Mouse (Mus musculus): ENCODE measurements around the gene Trak1. TPM values are rescaled to one million over a fixed set of nuclear protein-coding genes. Genes with fewer than 3 reads are reported as not detected.

Gene Trak1
- polyA plus RNA-seq, 1 experiment from 2014 or later, result 26.4 TPM

GRCm38 (mm10) chr9:121422402-121422801 is 125.1 kb downstream of the Trak1 start:
- H3K27ac ChIP-seq (ENCODE audit: low read depth, low read length), result no peak overlapping the region
- no peak overlapping the region for H3K9ac ChIP-seq (ENCODE audit: low read length)
- 93% methylated on average over 5 of the region's 5 CpGs for WGBS
- H3K9me3 ChIP-seq (ENCODE audit: control insufficient read depth, low read length), result no peaks in the 10 kb centered on the region
- DNase-seq (ENCODE audit: low spot score) (no peak), ATAC-seq (ENCODE audit: insufficient read depth, low FRiP score, low TSS enrichment) (no peak)
- no peaks in the 10 kb centered on the region for H3K4me1 ChIP-seq (ENCODE audit: control insufficient read depth, insufficient read depth, low read length)
- no peaks in the 10 kb centered on the region for H3K27me3 ChIP-seq (ENCODE audit: control insufficient read depth, insufficient read depth, low read length)
- no peaks in the 10 kb centered on the region for H3K36me3 ChIP-seq (ENCODE audit: control insufficient read depth, insufficient read depth, low read length)
- H3K4me2 ChIP-seq (ENCODE audit: low read depth), result no peak overlapping the region
- no peak overlapping the region for H3K4me3 ChIP-seq (ENCODE audit: low read depth, low read length)

GRCm38 (mm10) chr9:121423621-121424020 is 126.3 kb downstream of the Trak1 start:
- no peak for ATAC-seq (ENCODE audit: insufficient read depth, low FRiP score, low TSS enrichment)
- Histone ChIP-seq H3K4me3 (ENCODE audit: low read depth, low read length) (no peak overlapping the region), H3K27me3 (ENCODE audit: control insufficient read depth, insufficient read depth, low read length) (no peaks in the 10 kb centered on the region), H3K36me3 (ENCODE audit: control insufficient read depth, insufficient read depth, low read length) (no peaks in the 10 kb centered on the region), H3K4me2 (ENCODE audit: low read depth) (no peak overlapping the region), H3K9ac (ENCODE audit: low read length) (no peak overlapping the region), H3K9me3 (ENCODE audit: control insufficient read depth, low read length) (no peaks in the 10 kb centered on the region), H3K4me1 (ENCODE audit: control insufficient read depth, insufficient read depth, low read length) (no peaks in the 10 kb centered on the region), H3K27ac (ENCODE audit: low read depth, low read length) (no peak overlapping the region)
- no peak for DNase-seq (ENCODE audit: low spot score)
- 88% methylated on average over 6 of the region's 6 CpGs for WGBS

GRCm38 (mm10) chr9:121424281-121425164 is 127.2 kb downstream of the Trak1 start:
- ATAC-seq (ENCODE audit: insufficient read depth, low FRiP score, low TSS enrichment) (no peak), DNase-seq (ENCODE audit: low spot score) (no peak)
- H3K4me3 ChIP-seq (ENCODE audit: low read depth, low read length), result no peak overlapping the region
- H3K36me3 ChIP-seq (ENCODE audit: control insufficient read depth, insufficient read depth, low read length), result no peaks in the 10 kb centered on the region
- no peaks in the 10 kb centered on the region for H3K27me3 ChIP-seq (ENCODE audit: control insufficient read depth, insufficient read depth, low read length)
- no peaks in the 10 kb centered on the region for H3K9me3 ChIP-seq (ENCODE audit: control insufficient read depth, low read length)
- no peak overlapping the region for H3K4me2 ChIP-seq (ENCODE audit: low read depth)
- 76% methylated on average over 16 of the region's 16 CpGs for WGBS
- no peaks in the 10 kb centered on the region for H3K4me1 ChIP-seq (ENCODE audit: control insufficient read depth, insufficient read depth, low read length)
- H3K9ac ChIP-seq (ENCODE audit: low read length), result no peak overlapping the region
- no peak overlapping the region for H3K27ac ChIP-seq (ENCODE audit: low read depth, low read length)

GRCm38 (mm10) chr9:121426451-121426850 is 129.1 kb downstream of the Trak1 start:
- Histone ChIP-seq H3K36me3 (ENCODE audit: control insufficient read depth, insufficient read depth, low read length) (no peaks in the 10 kb centered on the region), H3K27me3 (ENCODE audit: control insufficient read depth, insufficient read depth, low read length) (no peaks in the 10 kb centered on the region), H3K27ac (ENCODE audit: low read depth, low read length) (no peak overlapping the region), H3K4me1 (ENCODE audit: control insufficient read depth, insufficient read depth, low read length) (0 out of 2 replicates have a peak, but pooled peaks cover 5% of the 10 kb centered on the region), H3K4me2 (ENCODE audit: low read depth) (no peak overlapping the region), H3K9me3 (ENCODE audit: control insufficient read depth, low read length) (no peaks in the 10 kb centered on the region), H3K4me3 (ENCODE audit: low read depth, low read length) (no peak overlapping the region), H3K9ac (ENCODE audit: low read length) (no peak overlapping the region)
- WGBS, result 96% methylated on average over 3 of the region's 3 CpGs
- no peak for ATAC-seq (ENCODE audit: insufficient read depth, low FRiP score, low TSS enrichment)
- no peak for DNase-seq (ENCODE audit: low spot score)

GRCm38 (mm10) chr9:121426902-121427301 is 129.6 kb downstream of the Trak1 start:
- H3K9me3 ChIP-seq (ENCODE audit: control insufficient read depth, low read length), result no peaks in the 10 kb centered on the region
- no peak overlapping the region for H3K4me2 ChIP-seq (ENCODE audit: low read depth)
- no peaks in the 10 kb centered on the region for H3K27me3 ChIP-seq (ENCODE audit: control insufficient read depth, insufficient read depth, low read length)
- no peaks in the 10 kb centered on the region for H3K36me3 ChIP-seq (ENCODE audit: control insufficient read depth, insufficient read depth, low read length)
- ATAC-seq (ENCODE audit: insufficient read depth, low FRiP score, low TSS enrichment) (no peak), DNase-seq (ENCODE audit: low spot score) (no peak)
- 94% methylated on average over 5 of the region's 5 CpGs for WGBS
- no peak overlapping the region for H3K9ac ChIP-seq (ENCODE audit: low read length)
- no peak overlapping the region for H3K4me3 ChIP-seq (ENCODE audit: low read depth, low read length)
- no peak overlapping the region for H3K27ac ChIP-seq (ENCODE audit: low read depth, low read length)
- H3K4me1 ChIP-seq (ENCODE audit: control insufficient read depth, insufficient read depth, low read length), result 0 out of 2 replicates have a peak, but pooled peaks cover 5% of the 10 kb centered on the region

GRCm38 (mm10) chr9:121429592-121429991 is 132.3 kb downstream of the Trak1 start:
- Histone ChIP-seq H3K4me3 (ENCODE audit: low read depth, low read length) (no peak overlapping the region), H3K4me2 (ENCODE audit: low read depth) (no peak overlapping the region), H3K4me1 (ENCODE audit: control insufficient read depth, insufficient read depth, low read length) (0 out of 2 replicates have a peak, but pooled peaks cover 5% of the 10 kb centered on the region), H3K36me3 (ENCODE audit: control insufficient read depth, insufficient read depth, low read length) (no peaks in the 10 kb centered on the region), H3K9me3 (ENCODE audit: control insufficient read depth, low read length) (no peaks in the 10 kb centered on the region), H3K9ac (ENCODE audit: low read length) (no peak overlapping the region), H3K27me3 (ENCODE audit: control insufficient read depth, insufficient read depth, low read length) (no peaks in the 10 kb centered on the region), H3K27ac (ENCODE audit: low read depth, low read length) (no peak overlapping the region)
- DNase-seq (ENCODE audit: low spot score) (no peak), ATAC-seq (ENCODE audit: insufficient read depth, low FRiP score, low TSS enrichment) (no peak)
- WGBS, result 88% methylated on average over 7 of the region's 7 CpGs

GRCm38 (mm10) chr9:121430379-121430778 is 133.1 kb downstream of the Trak1 start:
- no peak overlapping the region for H3K27ac ChIP-seq (ENCODE audit: low read depth, low read length)
- WGBS, result 79% methylated on average over 6 of the region's 6 CpGs
- H3K4me1 ChIP-seq (ENCODE audit: control insufficient read depth, insufficient read depth, low read length), result 0 out of 2 replicates have a peak, but pooled peaks cover 5% of the 10 kb centered on the region
- H3K36me3 ChIP-seq (ENCODE audit: control insufficient read depth, insufficient read depth, low read length), result no peaks in the 10 kb centered on the region
- DNase-seq (ENCODE audit: low spot score) (no peak), ATAC-seq (ENCODE audit: insufficient read depth, low FRiP score, low TSS enrichment) (no peak)
- H3K27me3 ChIP-seq (ENCODE audit: control insufficient read depth, insufficient read depth, low read length), result no peaks in the 10 kb centered on the region
- H3K4me3 ChIP-seq (ENCODE audit: low read depth, low read length), result no peak overlapping the region
- no peaks in the 10 kb centered on the region for H3K9me3 ChIP-seq (ENCODE audit: control insufficient read depth, low read length)
- H3K9ac ChIP-seq (ENCODE audit: low read length), result no peak overlapping the region
- H3K4me2 ChIP-seq (ENCODE audit: low read depth), result no peak overlapping the region

GRCm38 (mm10) chr9:121433745-121434528 is 136.6 kb downstream of the Trak1 start:
- H3K9ac ChIP-seq (ENCODE audit: low read length), result no peak overlapping the region
- H3K27ac ChIP-seq (ENCODE audit: low read depth, low read length), result no peak overlapping the region
- no peak overlapping the region for H3K4me2 ChIP-seq (ENCODE audit: low read depth)
- WGBS, result 87% methylated on average over 15 of the region's 15 CpGs
- no peaks in the 10 kb centered on the region for H3K27me3 ChIP-seq (ENCODE audit: control insufficient read depth, insufficient read depth, low read length)
- H3K36me3 ChIP-seq (ENCODE audit: control insufficient read depth, insufficient read depth, low read length), result no peaks in the 10 kb centered on the region
- DNase-seq (ENCODE audit: low spot score) (no peak), ATAC-seq (ENCODE audit: insufficient read depth, low FRiP score, low TSS enrichment) (no peak)
- H3K4me3 ChIP-seq (ENCODE audit: low read depth, low read length), result no peak overlapping the region
- H3K9me3 ChIP-seq (ENCODE audit: control insufficient read depth, low read length), result no peaks in the 10 kb centered on the region
- H3K4me1 ChIP-seq (ENCODE audit: control insufficient read depth, insufficient read depth, low read length), result 0 out of 2 replicates have a peak, but pooled peaks cover 5% of the 10 kb centered on the region

All from neural tube, embryonic 11.5 days (tissue).